Mouse (Mus musculus) layer of hippocampus, postnatal 14 days (tissue): Measurements from ENCODE around the gene Notch4. TPM values are rescaled to one million over a fixed set of nuclear protein-coding genes. Genes with fewer than 3 reads are reported as not detected.

ENCODE experiments used
- DNase-seq, 2 experiments: peaks; one replicate each; pipeline ENCODE4 v3.0.0; 2021 to 2022; ENCODE audit warnings: low spot score in 2 of 2, mixed read lengths in 1 of 2
- total RNA-seq, 2 experiments: library from RNA; stranded (reverse); gene quantifications; 2 replicates each; pipeline ENCODE4 v1.2.3; 2021

The Notch4 gene
- total RNA-seq, 2 experiments from 2014 or later, result 12.8 to 16.7 TPM

DNA sequence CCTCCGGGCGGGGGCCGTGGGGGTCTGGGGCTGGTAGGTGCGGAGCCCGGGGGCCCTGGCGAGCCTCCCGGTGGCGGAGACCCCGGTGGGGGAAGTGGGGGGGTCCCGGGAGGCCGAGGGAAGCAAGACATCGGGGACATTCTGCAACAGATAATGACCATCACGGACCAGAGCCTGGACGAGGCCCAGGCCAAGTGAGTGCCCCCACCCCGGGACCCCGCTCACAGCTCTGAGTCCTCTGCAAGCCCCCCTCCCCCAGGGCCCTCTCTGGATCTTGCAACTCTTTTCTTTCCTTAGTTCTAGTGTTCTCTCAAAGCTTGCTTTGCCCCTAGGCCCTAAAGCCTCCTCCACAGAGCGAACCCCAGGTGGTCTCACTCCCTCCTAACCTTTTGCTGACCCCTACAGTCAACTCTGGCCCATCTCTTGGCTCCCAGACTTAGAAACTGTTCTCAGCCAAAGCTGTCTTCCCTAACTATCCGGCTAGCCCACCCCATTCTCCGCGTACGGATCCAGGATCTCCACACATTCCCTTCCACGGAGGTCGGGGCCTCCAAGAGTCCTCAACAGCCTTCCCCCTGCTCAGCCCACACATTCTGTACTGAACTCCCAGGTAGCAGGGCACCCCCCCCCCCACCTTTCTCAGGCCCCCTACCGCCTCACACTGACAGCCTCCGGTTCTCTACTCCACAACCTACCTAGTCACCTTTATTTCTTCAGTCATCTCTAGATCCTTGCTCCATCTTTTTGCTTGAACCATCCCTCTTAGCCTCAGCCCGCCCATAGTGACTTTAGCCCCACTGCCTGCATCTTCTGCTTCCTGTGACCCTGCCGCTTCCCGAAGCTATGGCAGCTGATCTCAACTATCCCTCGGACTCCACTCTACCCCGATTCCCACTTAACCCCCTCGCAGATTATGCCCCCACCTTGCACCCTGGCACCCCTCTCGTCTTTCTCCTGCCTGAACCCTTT is 28.8 kb downstream of the Notch4 start:
- no peak for DNase-seq

DNA sequence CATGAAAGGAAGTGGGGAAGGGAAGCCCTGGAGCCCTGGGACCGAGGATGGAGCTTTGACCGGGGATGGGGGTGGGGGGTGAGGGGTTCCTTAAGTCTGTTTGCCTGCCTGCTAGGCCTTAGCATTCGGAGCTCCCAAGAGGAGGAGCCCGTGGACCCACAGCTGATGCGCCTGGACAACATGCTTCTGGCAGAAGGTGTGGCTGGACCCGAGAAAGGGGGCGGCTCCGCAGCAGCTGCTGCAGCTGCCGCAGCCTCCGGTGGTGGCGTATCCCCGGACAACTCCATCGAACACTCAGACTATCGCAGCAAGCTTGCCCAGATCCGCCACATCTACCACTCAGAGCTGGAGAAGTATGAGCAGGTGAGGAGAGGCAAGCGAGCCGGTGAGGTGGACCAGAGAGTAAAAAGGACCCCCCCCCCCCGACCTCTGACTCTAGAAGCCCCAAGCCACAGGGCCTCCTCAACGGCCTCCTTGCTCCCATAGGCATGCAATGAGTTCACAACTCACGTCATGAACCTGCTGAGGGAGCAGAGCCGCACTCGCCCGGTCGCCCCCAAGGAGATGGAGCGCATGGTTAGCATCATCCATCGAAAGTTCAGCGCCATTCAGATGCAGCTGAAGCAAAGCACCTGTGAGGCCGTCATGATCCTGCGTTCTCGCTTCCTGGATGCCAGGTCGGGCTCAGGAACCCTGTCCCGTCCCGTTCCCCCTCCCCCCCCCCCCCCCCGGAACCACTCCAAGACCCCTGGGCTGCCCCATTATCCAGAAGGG is 29.9 kb downstream of the Notch4 start:
- DNase-seq, result no peak

DNA sequence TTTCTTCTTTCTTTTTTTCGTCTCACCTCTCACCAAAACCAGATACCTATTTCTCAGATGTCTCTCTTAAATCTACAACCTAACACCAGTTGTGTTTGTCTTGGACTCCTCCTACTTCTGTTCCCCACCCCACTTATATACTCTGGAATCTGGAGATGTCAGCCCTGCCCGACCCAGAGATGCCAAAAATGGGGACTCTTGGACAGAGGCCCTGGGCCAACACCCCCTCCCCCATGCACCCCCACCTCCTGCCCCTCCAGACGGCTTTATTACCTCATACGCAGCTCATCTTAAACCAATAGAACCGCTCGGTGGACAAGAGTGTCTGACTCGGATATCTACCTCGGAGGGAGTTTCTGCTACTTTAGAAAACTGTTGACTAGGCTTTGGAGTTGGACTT is 32.0 kb downstream of the Notch4 start:
- no peak for DNase-seq

DNA sequence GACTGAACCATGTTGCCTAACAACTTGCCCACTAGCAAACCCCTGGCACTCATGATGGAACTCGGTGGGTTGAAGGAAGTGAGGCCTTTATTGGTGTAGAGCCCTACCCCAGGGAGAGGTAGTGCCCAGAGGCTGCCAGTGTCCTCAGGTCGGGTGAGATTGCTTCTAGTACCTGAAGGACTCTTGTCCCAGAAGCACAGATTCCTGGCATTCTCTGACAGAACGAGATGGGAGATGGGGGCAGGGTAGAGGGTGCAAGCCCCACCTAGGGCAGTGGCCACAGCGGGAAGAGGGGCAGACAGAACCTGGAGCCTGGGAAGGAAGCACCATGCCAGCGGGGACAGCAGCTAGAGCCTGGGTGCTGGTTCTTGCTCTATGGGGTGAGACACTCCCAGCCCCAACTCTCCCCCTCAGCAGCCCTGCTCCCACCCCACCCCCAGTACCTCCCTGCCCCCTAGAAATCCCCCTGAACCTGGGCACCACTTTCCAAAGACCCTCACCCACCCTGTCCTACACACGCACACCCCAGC is 33.6 kb downstream of the Notch4 start, which contains the start of gene Ager:
Gene Ager (plus strand): TSS at position 297 of the 530 bp plus-strand sequence.
- no peak for DNase-seq

DNA sequence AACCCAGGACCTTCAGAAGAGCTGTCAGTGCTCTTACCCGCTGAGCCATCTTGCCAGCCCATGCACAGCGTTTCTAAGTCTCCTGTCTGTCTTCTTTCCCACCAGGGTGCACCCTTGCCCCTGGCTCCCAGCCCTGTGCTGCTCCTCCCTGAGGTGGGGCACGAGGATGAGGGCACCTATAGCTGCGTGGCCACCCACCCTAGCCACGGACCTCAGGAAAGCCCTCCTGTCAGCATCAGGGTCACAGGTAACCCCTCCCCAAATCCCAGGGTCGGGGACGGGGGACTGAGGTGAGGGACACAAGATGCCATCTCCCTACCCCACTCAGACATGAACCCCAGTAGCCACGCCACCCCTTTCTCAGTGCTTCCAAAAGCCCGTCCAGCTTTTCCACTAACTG is 35.8 kb downstream of the Notch4 start:
- no peak for DNase-seq

DNA sequence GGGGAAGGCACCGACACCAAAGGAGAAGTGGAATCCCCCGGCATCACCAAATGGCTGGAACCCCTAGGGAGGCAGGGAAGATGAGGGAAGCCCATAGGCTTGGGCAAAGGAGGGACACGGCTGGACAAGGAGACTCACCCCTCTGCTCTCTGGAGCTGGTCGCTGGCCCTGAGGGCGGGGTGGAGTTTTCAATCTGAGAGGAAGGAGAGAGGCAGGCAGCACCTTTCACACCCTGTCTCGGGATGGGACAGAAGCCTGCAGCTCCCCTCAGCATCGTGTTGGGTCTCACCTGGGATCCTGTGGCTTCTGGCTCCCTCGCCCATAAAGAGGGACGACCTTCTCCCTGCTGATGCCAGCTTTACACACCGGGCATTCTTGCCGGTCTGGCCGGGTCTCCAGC is 37.7 kb downstream of the Notch4 start:
- no peak for DNase-seq

DNA sequence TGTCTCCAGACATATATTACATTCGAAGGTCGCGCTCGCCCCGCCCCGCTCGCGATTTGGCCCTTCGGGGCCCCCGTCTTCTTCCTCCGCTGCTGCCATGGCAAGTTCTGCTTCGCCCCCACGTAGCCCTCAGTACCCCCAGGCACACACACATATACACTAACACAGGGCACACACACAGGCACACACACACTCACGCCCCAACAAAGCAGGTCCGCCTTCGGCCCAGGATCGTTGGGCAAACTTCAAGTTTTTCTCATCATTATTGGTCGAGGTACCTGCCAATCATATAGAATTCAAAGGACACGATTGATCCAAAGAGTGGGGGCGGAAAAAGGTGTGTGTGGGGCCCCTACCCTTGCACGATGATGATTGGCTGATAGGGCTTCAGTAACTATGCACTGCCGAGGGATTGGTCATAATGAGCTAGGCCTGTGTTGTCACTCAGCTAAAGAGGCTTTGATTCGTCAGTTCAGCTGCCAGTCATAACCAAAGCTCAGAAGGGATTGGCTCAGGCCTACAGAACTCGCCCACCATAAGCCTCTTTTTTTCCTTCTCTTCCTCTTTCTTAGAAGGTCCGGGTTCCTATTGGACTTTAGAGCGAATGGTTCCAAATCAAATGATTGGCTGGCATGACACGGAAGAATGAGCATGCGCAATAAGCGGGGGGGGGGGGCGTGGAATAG is 39.5 kb downstream of the Notch4 start, which contains the start of gene Rnf5:
Gene Rnf5 (minus strand): TSS at position 316 of the 686 bp plus-strand sequence.
- peak; percentile 97 to 100 for DNase-seq

DNA sequence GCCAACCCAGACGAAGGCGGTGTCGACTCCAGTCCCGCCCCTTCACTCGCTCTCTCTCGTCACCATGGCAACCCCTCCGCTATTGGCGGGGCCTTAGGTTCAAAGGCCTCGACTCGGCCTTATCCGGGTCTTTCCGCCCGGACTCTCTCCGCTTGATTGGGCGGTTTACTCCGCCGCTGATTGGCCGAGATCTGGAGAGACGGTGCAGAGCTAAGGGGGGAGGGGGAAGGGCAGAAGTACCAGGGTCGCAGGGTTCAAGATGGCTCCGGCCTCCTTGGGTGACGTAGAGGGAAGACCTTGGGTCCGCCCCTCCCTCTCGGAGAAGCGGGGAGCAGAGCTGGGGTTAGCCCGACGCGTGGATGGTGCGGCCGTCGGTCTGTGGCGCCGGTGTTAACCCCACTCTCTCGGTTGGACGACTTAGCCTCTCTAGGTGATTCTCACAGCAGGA is 40.0 kb downstream of the Notch4 start, which contains the start of gene Agpat1:
Gene Agpat1 (plus strand): TSS at position 202 of the 448 bp plus-strand sequence.
- DNase-seq, result peak; percentile 96 to 99

DNA sequence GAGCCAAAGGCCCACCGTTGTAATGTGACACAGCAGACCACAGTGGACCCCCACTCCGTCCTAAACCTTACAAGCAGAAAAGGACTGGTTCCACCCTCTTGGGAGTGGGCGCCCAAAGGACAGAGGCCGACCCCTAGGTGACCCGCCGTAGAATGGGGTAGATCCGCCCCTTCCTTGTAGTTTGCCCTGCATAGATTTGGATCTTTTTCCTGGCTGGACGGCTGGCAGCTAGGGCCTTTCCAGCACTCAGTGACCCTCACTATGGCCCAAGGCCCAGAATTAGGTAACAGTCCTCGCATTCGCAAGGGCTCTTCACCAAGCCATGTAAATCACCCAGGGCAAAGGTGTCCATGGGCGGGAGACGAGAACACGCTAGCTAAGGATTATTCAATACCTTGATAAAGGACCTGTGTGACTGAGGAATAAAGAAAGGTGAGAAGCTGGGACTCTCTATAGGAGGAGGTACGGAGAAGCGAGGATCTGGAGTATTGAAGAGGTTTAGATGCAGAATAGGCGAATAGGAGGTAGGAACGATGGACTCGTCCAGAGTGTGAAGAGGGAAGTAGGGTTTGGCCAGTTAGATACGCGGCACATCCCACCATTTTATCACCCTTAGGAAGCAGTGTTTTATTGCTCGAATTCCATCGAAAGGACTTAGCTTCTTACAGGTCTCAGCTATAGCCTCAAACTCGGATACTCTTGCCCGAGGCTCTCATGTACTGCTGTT is 40.6 kb downstream of the Notch4 start:
- DNase-seq, result no peak

DNA sequence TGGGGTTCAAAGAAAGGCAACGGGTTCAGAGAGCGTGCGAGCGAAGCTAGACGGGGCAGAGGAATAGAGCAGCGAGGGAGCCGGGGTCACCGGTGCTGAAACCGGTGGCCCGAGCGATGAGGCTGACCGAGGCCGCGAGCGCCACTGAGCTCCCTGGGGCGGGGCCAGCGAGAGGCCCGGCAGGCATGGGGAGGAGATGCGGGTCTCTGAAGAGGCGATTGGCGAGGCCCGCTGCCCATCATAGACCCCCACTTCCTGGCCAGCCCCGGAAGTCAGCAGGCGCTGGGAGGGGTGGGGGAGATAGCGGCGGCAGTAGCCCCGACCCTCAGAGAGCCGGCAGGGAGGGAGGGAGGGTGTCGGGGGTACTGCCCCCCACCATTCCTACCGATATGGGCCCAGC is 41.5 kb downstream of the Notch4 start:
- DNase-seq, result peak; percentile 97 to 98

DNA sequence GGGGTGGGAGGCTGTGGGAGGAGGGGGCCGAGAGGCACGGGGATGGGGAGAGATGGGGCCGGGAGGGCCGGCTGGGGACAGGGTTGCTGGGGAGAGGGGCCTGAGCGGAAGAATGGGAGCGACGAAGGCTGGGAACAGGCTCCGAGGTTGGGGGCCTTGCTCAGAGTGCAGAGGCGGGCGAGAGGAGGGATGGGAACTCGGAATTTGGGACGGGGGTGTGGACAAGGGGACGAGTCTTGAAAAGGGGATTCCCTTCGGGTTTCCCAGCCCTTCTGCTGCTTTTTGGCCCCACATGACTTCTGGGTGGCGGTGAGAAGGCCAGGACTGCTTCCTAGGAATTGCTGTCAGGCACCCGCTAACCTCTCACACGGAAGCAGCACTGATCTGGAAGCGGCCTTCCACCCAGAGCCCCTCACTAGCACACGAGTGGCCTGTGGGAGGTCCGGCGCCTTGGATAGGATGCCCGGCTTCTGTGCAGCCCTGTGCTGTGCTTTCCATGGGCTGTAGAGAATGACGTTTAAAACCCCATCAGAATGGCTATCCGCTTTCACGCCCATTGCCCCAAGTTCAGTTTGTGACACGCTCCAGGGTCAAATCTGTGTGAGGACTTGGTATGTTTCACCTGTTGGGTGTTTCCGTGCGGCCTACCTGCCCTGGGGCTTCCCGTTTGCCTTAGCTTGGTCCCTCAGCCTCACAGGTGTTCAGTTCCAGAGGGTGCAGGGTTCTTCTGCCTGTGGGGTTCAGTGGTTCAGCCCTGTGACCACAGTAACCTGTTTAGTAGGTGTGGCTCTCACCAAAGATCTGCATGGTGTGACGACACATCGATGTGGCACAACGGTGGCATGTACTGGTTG is 42.3 kb downstream of the Notch4 start:
- no peak for DNase-seq

DNA sequence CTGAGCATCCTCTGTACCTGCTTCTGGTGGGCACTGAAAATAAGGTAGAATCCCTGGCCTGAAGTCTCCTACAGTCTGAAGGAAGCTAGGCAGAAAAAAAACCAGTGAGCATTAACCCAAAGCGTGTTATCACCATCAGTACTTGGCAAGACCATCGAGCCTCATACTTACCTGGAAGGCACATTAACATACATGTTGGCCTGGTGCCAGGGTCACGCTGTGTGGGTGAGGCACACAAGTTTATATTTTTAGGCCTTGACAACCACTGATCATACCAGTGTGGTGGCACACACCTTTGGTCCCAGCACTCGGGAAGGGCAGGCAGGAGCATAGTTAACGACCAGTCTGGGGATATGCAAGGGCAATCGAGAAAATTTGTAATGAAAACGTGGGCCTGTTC is 43.9 kb downstream of the Notch4 start:
- DNase-seq, result no peak

DNA sequence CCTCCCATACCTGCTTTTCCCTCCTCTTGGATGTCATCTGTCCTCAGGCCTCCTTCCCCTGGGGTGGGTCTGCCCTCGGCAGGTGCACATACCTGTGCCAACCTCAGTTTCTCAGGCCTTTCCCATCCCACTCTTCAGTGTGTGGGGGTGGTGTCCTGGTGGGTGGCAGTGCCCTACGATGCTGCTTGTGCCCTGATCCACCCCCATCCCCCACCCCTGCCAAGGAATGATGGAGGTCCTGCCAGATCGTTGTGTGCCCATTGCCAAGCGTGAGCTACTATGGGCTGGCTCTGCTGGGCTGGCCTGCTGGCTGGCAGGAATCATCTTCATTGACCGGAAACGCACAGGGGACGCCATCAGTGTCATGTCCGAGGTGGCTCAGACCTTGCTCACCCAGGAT is 47.0 kb downstream of the Notch4 start:
- DNase-seq, result no peak

DNA sequence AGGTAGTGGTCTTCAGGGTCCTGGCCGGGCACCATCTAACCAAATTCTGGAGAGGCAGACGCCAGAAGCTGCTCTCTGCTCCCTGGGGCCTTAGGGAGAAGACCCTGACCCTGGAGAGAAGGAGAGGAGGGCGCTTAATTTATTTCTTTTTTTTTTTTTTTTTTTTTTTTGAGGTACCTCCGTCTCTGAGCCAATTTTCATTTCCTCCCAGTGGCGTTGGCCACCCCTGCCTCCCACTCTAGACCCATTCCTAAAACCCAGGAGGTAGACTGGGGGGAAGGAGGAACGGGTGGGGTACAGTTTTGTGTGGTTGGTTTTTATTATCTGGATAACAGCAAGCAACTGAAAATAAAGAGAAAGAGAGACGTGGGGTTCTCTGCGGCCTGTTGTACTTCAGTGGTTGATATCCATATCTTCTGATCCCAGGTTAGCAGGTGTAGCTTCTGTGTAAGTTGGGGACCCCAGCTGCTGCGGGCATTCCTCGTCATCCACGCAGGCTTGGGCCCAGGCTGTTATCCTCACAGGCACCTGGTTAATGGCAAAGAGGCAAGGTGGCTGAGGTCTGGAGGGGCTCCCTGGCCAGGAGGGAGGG is 49.1 kb downstream of the Notch4 start:
- no peak for DNase-seq

DNA sequence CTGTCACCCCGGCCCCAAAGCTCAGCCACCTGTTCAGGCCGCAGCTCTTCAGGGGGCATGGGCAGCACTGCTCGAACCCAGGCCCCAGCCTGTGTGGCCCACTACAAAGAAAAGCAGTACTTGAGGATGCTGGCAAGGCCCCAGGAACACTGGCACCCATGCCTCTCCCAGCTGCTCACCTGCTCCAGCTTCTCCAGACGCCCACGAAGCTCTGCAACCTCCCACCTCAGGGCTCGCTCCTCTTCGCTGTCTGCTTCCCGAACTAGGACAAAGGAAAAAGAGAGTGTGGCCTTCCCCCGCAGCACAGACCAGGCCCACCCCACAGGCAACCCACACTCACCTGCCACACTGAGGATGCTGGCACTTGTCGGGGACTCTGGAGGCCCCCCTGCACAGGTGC is 49.8 kb downstream of the Notch4 start:
- no peak for DNase-seq

DNA sequence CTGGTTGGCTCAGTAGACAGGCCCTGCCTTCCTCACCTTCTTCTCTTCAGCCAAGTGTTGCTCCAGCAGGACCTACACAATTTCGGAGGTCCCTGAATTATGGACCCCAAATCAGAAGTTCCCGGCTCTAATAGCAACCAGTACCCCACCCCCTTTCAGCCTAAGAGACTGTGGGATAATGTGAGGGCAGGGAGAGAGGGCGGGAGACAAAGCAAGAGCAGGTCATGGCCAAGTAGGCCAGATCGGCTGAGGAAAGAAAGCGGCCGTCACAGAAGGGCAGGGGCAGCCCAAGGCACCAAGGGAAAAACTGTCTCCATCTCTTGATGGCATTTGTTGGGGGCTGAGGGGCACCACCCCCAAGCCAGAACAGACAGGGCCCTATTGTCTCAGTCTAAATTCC is 51.8 kb downstream of the Notch4 start, which contains the start of gene Egfl8:
Gene Egfl8 (minus strand): TSS at position 101 of the 400 bp plus-strand sequence.
- no peak for DNase-seq

DNA sequence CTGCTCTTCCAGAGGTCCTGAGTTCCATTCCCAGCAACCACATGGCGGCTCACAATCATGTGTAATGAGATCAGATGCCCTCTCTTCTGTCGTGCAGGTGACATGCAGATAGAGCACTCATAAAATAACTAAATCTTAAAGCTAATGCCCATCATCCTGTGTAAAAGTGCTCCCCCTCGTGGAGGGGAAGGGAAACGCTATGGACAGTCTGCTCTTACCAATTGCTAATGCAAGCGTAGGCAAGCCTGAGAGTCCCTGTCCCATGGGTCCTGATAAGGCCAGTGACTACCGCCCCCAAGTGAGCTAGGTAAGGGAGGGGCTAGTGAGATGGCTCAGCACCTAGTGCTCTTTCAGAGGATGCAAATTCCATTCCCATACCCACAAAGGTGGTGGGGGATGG is 54.9 kb downstream of the Notch4 start:
- DNase-seq, result no peak

DNA sequence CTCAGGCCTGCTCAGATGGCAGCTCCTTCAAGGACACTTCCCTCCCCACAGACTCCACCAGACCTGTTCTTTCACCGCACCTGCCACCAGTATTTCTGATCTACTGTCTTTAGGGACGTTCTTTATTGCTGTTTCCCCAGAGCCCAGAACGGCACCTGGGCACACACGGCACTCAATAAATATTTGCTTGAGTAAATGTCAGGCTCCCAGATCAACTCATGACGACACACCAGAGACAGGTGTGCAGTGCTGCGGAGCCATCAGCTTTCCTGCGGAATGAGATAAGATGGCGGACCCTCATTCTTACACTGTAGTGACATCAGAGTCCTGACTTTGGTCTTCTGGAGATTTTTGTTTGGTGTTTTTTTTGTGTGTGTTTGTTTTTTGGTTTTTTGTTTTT is 56.9 kb downstream of the Notch4 start:
- no peak for DNase-seq

DNA sequence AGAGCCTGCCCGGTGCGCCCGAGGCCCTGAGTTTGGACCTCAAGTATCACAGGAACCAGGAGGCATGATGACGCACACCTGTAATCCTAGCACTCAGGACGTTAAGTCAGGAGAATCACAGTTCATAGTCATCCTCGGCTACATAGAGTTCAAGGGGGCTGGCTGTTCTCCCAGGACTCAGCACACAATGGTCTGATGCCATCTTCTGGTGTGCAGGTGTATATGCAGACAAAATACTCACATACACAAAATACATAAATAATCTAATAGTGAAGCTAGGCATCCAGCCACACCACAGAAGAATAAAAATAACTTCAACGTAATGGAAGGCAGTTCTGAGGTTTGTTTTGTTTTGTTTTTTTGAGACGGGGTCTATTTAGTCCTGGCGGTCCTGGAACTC is 59.1 kb downstream of the Notch4 start:
- DNase-seq, result no peak
